Mouse (Mus musculus): ENCODE measurements around the gene Neu2. TPM values are rescaled to one million over a fixed set of nuclear protein-coding genes. Genes with fewer than 3 reads are reported as not detected.

The Neu2 gene
- polyA plus RNA-seq, 1 experiment from 2014 or later: 0.13 TPM

DNA sequence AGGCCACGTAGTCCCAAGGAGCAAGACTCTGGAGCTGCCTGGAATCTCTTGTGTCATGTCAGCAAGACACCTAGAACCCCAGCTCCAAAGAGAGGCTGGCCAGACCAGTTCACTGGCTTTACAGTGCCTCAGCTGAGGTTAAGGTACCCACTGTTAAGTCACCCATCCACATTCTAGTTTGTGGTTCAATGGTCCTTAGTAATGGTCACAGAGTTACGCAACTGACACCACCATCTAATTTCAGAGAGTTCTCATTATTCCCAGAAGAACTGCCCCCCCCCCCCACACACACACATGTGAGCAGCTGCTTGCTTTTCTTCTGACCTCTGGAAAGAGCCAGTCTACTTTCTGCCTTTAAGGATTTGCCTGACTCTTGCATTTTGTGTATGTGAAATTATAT lies 115.1 kb downstream of the Neu2 start:
- Histone ChIP-seq H3K27ac (replicated peaks; ENCODE audit: low read depth, low read length) (no peak overlapping the region), H3K4me2 (ENCODE audit: low read length) (no peak overlapping the region), H3K9ac (replicated peaks; ENCODE audit: low read length) (no peak overlapping the region), H3K4me1 (ENCODE audit: control insufficient read depth, insufficient read depth, low read length) (no peaks in the 10 kb centered on the region), H3K4me3 (replicated peaks; ENCODE audit: low read depth, low read length) (no peak overlapping the region), H3K9me3 (ENCODE audit: control insufficient read depth, low read length) (no peaks in the 10 kb centered on the region), H3K27me3 (ENCODE audit: control insufficient read depth, insufficient read depth, low read length) (no peaks in the 10 kb centered on the region), H3K36me3 (ENCODE audit: control insufficient read depth, insufficient read depth, low read length) (no peaks in the 10 kb centered on the region)
- DNase-seq: no peak
- ATAC-seq (ENCODE audit: low FRiP score, low TSS enrichment): no peak
- WGBS: 90% methylated on average over 2 of the region's 2 CpGs

DNA sequence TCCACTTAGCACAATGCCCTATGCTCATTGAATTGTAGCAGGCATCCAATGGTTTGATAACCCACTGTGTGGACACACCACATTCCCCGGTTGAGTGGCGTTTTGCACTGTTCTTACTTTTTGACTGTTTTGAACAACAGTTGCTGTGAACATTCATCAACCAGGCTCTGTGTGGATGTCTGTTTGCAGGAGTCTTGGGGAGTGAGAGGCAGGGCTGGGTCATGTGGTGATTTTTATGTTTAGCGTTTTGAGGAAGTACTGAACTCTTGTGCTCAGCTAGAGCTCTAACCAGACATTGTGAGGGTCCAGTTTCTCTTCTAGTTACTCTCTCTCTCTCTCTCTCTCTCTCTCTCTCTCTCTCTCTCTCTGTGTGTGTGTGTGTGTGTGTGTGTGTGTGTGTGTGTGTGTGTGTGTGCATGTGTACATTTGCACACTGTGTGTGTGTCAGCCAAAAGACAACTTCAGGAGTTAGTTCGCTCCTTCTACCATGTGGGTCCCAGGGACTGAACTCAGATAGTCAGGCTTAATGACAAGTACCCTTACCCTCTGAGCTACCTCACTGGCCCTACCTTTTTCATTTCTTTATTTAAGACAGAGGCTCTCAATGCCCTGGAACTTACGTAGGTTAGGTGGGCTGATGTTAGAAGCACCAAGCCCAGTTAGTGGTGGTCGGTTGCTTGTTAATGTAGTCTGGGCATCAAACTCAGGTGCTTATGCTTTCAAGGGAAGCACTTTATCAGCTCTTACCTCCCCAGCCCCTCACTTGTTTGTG lies 115.8 kb downstream of the Neu2 start:
- H3K27ac ChIP-seq (replicated peaks; ENCODE audit: low read depth, low read length): no peak overlapping the region
- no peak for DNase-seq
- H3K9me3 ChIP-seq (ENCODE audit: control insufficient read depth, low read length): no peaks in the 10 kb centered on the region
- no peak overlapping the region for H3K4me3 ChIP-seq (replicated peaks; ENCODE audit: low read depth, low read length)
- no peaks in the 10 kb centered on the region for H3K27me3 ChIP-seq (ENCODE audit: control insufficient read depth, insufficient read depth, low read length)
- no peaks in the 10 kb centered on the region for H3K4me1 ChIP-seq (ENCODE audit: control insufficient read depth, insufficient read depth, low read length)
- no peak overlapping the region for H3K9ac ChIP-seq (replicated peaks; ENCODE audit: low read length)
- H3K36me3 ChIP-seq (ENCODE audit: control insufficient read depth, insufficient read depth, low read length): no peaks in the 10 kb centered on the region
- no peak overlapping the region for H3K4me2 ChIP-seq (ENCODE audit: low read length)
- WGBS: 82% methylated on average over 6 of the region's 6 CpGs
- ATAC-seq (ENCODE audit: low FRiP score, low TSS enrichment): no peak

DNA sequence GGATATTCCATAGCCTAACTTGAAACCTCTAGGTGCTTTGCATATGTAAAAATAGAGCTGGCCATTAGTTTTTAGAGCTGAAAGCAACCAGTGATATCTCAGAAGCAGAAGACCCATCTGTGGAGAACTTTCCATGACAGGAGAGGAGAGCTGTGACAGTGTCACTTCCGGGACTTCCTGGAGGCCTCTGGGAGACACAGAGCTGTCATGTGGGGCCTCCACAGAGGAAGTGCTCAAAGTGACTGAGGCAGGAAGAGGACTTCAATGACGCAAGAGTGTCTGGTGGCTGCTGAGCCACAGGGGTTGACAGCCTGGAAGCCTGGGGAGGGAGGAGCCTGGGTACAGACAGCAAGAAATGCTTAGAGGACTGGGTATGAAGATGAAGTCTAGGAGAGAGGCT lies 116.7 kb downstream of the Neu2 start:
- no peak for ATAC-seq (ENCODE audit: low FRiP score, low TSS enrichment)
- H3K4me2 ChIP-seq (ENCODE audit: low read length): no peak overlapping the region
- H3K27ac ChIP-seq (replicated peaks; ENCODE audit: low read depth, low read length): no peak overlapping the region
- DNase-seq: no peak
- H3K4me1 ChIP-seq (ENCODE audit: control insufficient read depth, insufficient read depth, low read length): no peaks in the 10 kb centered on the region
- H3K4me3 ChIP-seq (replicated peaks; ENCODE audit: low read depth, low read length): no peak overlapping the region
- no peaks in the 10 kb centered on the region for H3K36me3 ChIP-seq (ENCODE audit: control insufficient read depth, insufficient read depth, low read length)
- H3K27me3 ChIP-seq (ENCODE audit: control insufficient read depth, insufficient read depth, low read length): no peaks in the 10 kb centered on the region
- 75% methylated on average over 2 of the region's 2 CpGs for WGBS
- no peak overlapping the region for H3K9ac ChIP-seq (replicated peaks; ENCODE audit: low read length)
- no peaks in the 10 kb centered on the region for H3K9me3 ChIP-seq (ENCODE audit: control insufficient read depth, low read length)

DNA sequence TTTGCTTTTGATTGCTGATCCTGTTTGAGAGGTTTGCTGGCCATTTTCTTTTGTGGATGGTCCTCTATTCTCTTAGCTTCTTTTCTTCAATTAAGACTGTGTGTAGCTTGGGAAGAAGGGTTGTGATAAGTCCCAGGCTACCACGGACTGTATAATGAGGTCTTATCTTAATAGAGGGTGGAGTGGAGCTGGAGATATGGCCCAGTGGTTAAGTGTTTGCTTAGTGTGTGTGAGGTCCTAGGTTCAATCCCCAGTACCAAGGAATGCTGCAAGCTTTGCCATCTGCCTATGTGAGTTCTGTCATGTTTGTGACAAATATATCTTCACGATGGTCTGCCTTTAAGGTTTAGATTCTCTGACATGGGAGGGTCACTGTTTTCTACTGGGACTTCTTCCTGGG lies 118.4 kb downstream of the Neu2 start:
- Histone ChIP-seq H3K9me3 (ENCODE audit: control insufficient read depth, low read length) (no peaks in the 10 kb centered on the region), H3K4me3 (replicated peaks; ENCODE audit: low read depth, low read length) (no peak overlapping the region), H3K4me2 (ENCODE audit: low read length) (no peak overlapping the region), H3K4me1 (ENCODE audit: control insufficient read depth, insufficient read depth, low read length) (no peaks in the 10 kb centered on the region), H3K36me3 (ENCODE audit: control insufficient read depth, insufficient read depth, low read length) (no peaks in the 10 kb centered on the region), H3K27ac (replicated peaks; ENCODE audit: low read depth, low read length) (no peak overlapping the region), H3K27me3 (ENCODE audit: control insufficient read depth, insufficient read depth, low read length) (no peaks in the 10 kb centered on the region), H3K9ac (replicated peaks; ENCODE audit: low read length) (no peak overlapping the region)
- 69% methylated on average over 2 of the region's 2 CpGs for WGBS
- DNase-seq (no peak), ATAC-seq (ENCODE audit: low FRiP score, low TSS enrichment) (no peak)

DNA sequence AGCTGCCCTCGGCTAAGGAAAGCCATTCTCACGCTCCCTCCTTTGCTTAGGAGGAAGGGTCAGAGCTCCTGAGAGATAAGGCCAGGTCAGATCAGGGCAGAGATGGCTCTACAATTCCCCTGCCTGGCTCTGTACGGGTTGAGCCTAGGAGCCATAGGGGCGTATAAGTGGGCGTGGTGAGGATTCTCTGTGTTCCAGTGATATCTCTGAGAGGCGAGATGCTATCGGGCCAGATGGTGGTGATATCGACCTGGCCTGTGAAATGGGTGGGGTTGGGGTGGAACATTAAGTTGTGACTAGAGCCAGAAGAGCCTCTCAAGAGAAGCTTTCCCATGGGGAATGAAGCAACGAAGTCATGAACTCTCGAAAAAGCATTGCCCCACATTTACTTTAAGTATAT lies 121.9 kb downstream of the Neu2 start:
- DNase-seq (no peak), ATAC-seq (ENCODE audit: low FRiP score, low TSS enrichment) (no peak)
- no peak overlapping the region for H3K9ac ChIP-seq (replicated peaks; ENCODE audit: low read length)
- WGBS: 90% methylated on average over 10 of the region's 10 CpGs
- no peaks in the 10 kb centered on the region for H3K27me3 ChIP-seq (ENCODE audit: control insufficient read depth, insufficient read depth, low read length)
- no peak overlapping the region for H3K4me3 ChIP-seq (replicated peaks; ENCODE audit: low read depth, low read length)
- no peaks in the 10 kb centered on the region for H3K36me3 ChIP-seq (ENCODE audit: control insufficient read depth, insufficient read depth, low read length)
- no peaks in the 10 kb centered on the region for H3K9me3 ChIP-seq (ENCODE audit: control insufficient read depth, low read length)
- H3K4me1 ChIP-seq (ENCODE audit: control insufficient read depth, insufficient read depth, low read length): no peaks in the 10 kb centered on the region
- no peak overlapping the region for H3K4me2 ChIP-seq (ENCODE audit: low read length)
- no peak overlapping the region for H3K27ac ChIP-seq (replicated peaks; ENCODE audit: low read depth, low read length)

DNA sequence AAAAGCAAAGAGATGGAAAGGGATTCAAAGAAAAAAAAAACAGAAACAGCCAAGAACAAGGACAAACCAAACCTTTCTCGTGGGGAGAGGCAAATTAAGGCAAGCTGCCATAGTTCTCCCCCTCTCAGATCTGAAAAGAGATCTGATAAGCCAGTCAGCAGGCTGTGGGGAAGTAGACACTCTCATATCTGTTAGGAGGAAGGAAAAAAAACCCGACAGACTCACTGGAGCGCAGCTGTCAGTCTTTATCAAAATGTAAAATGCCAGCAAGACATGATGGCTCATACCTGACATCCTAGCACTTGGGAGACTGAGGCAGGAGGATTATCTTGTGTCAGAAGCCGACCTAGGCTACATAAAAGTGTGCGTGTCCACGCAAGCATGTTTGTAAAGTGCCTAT lies 122.5 kb downstream of the Neu2 start:
- Histone ChIP-seq H3K9ac (replicated peaks; ENCODE audit: low read length) (no peak overlapping the region), H3K27me3 (ENCODE audit: control insufficient read depth, insufficient read depth, low read length) (no peaks in the 10 kb centered on the region), H3K27ac (replicated peaks; ENCODE audit: low read depth, low read length) (no peak overlapping the region), H3K9me3 (ENCODE audit: control insufficient read depth, low read length) (no peaks in the 10 kb centered on the region), H3K36me3 (ENCODE audit: control insufficient read depth, insufficient read depth, low read length) (no peaks in the 10 kb centered on the region), H3K4me2 (ENCODE audit: low read length) (no peak overlapping the region), H3K4me1 (ENCODE audit: control insufficient read depth, insufficient read depth, low read length) (no peaks in the 10 kb centered on the region), H3K4me3 (replicated peaks; ENCODE audit: low read depth, low read length) (no peak overlapping the region)
- ATAC-seq (ENCODE audit: low FRiP score, low TSS enrichment) (no peak), DNase-seq (no peak)
- WGBS: 78% methylated on average over 6 of the region's 6 CpGs

DNA sequence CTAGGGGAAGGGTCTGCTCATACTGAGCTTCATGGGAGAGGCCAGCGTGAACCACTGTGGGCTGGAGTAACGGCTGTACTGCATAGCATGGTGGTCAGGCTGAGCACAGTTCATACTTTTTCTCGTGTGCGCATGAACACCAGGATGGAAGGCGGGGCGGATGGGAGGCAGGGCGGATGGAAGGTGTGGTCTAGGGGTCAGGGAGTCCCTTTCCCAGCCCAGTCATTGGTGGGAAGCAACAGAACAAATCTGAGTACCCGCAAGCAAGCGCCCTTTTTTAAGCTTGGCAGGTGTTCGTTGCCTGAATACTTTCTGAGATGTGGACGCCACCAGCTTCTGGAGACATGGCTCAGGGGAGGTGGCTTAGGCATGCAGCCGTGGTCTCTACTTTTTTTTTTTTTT lies 127.0 kb downstream of the Neu2 start:
- H3K9me3 ChIP-seq (ENCODE audit: control insufficient read depth, low read length): no peaks in the 10 kb centered on the region
- DNase-seq (no peak), ATAC-seq (ENCODE audit: low FRiP score, low TSS enrichment) (no peak)
- H3K9ac ChIP-seq (replicated peaks; ENCODE audit: low read length): no peak overlapping the region
- H3K4me2 ChIP-seq (ENCODE audit: low read length): no peak overlapping the region
- H3K27ac ChIP-seq (replicated peaks; ENCODE audit: low read depth, low read length): no peak overlapping the region
- no peaks in the 10 kb centered on the region for H3K36me3 ChIP-seq (ENCODE audit: control insufficient read depth, insufficient read depth, low read length)
- H3K4me1 ChIP-seq (ENCODE audit: control insufficient read depth, insufficient read depth, low read length): no peaks in the 10 kb centered on the region
- no peaks in the 10 kb centered on the region for H3K27me3 ChIP-seq (ENCODE audit: control insufficient read depth, insufficient read depth, low read length)
- 93% methylated on average over 12 of the region's 12 CpGs for WGBS
- H3K4me3 ChIP-seq (replicated peaks; ENCODE audit: low read depth, low read length): no peak overlapping the region

DNA sequence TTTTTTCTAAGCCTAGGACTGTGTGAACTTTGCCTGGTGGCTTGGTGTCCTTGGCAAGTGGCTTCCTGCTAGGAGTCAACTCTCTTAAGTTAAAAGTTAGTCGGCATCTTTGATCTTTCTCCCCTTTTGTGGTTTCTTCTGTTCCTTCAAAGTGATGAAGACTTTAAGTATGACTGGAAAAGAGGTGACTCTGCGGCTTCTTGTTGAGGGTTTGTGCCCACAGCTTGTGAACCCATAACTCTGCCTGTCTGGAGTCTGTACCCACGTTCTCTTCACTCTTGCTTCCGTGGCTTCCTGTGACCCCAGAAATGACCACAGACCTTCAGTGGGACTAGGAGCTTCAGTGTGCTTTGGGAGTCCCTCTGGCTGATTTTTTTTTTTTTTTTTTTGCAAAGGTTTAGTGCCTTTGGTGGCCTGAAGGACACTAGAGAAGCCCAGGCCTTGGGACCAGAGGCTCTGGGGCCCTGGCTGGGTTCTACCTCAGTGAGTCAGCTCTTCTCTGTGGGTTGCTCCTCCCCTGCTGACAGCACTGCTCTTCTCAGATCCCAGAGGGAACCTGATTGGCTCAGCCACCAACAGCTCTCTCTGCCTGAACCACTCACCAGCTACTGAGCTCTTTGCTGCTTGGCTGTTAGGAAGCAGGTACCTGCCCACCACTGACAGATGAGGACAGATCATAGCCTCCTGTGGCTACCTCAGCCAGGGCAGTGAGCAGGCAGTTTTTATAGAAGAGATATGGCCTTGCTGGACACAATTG lies 127.6 kb downstream of the Neu2 start:
- H3K4me2 ChIP-seq (ENCODE audit: low read length): no peak overlapping the region
- no peaks in the 10 kb centered on the region for H3K27me3 ChIP-seq (ENCODE audit: control insufficient read depth, insufficient read depth, low read length)
- H3K4me1 ChIP-seq (ENCODE audit: control insufficient read depth, insufficient read depth, low read length): no peaks in the 10 kb centered on the region
- DNase-seq (no peak), ATAC-seq (ENCODE audit: low FRiP score, low TSS enrichment) (no peak)
- H3K9ac ChIP-seq (replicated peaks; ENCODE audit: low read length): no peak overlapping the region
- no peak overlapping the region for H3K27ac ChIP-seq (replicated peaks; ENCODE audit: low read depth, low read length)
- no peaks in the 10 kb centered on the region for H3K36me3 ChIP-seq (ENCODE audit: control insufficient read depth, insufficient read depth, low read length)
- 89% methylated on average over 4 of the region's 4 CpGs for WGBS
- H3K4me3 ChIP-seq (replicated peaks; ENCODE audit: low read depth, low read length): no peak overlapping the region
- no peaks in the 10 kb centered on the region for H3K9me3 ChIP-seq (ENCODE audit: control insufficient read depth, low read length)

Measured in midbrain, embryonic 14.5 days (tissue).